Mouse (Mus musculus): Measurements from ENCODE around the gene Glcci1.

DNA sequence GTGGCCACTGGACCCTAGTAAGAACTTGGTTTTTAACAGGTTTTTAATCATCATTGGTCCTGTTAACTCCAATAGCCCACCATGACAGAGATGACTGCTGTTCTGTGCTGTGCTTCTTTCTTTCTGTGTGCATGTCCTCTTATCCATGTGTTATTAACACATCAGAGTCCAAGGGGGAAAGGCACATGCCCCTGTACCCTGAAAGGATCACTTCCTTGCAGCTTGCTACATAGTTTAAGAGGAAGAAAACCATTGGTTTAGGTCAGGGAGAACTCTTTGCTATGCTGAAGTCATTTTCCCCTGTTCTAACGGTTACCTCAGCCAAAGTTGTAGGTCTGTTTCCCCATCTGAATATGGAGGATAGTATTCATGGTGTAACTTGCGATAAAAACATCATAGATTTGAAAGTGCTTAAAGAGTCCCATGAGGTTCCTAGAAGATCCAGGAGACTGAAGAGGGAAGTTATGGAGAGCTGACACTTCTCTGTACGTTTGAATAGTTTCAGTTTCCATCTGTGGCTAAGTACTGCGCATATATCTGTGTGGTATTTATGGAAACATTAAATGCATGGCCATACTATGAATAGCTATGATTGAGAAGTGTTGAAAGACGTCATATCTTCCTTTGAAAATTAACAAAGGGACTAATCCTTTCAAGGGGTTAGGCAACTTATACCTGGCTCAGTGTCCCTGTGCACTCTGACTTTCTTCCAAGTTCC is 14.1 kb upstream of the Glcci1 start:
- TF ChIP-seq CTCF (IDR thresholded peaks at IDR 0.05; ENCODE audit: borderline replicate concordance, insufficient read depth, low read depth, low read length) (no peak), POLR2A (IDR thresholded peaks at IDR 0.05; ENCODE audit: borderline replicate concordance, insufficient read depth, low read length) (no peak)
